Mouse (Mus musculus): ENCODE measurements around the gene Efna3.
A peak's percentile ranks its signal among the peaks of the same experiment; 100 is the strongest.

The Efna3 gene

GRCm38 (mm10) chr3:89322514-89323165, at the start of gene Efna3:
Gene Efna3 (minus strand): TSS chr3:89322965.
- DNase-seq = peak; percentile 92

GRCm38 (mm10) chr3:89367338-89367737, 44.6 kb upstream of the Efna3 start:
- DNase-seq = no peak

GRCm38 (mm10) chr3:89365486-89366414, 43.0 kb upstream of the Efna3 start:
- DNase-seq = no peak

GRCm38 (mm10) chr3:89365153-89365485, 42.4 kb upstream of the Efna3 start, which contains the start of gene Dcst1:
Gene Dcst1 (minus strand): TSS chr3:89365253.
- DNase-seq = no peak

- no peak for DNase-seq
These were observed 41.9 kb upstream of the Efna3 start for GRCm38 (mm10) chr3:89364631-89365030.

- no peak for DNase-seq
These were observed 38.9 kb upstream of the Efna3 start, which contains the start of gene Dcst2 for GRCm38 (mm10) chr3:89361675-89362074. Gene Dcst2 (plus strand): TSS chr3:89361975.

- DNase-seq = no peak
These were observed 37.5 kb upstream of the Efna3 start for GRCm38 (mm10) chr3:89360237-89360636.

GRCm38 (mm10) chr3:89359630-89360029, 36.9 kb upstream of the Efna3 start:
- DNase-seq = no peak

GRCm38 (mm10) chr3:89356029-89356428, 33.3 kb upstream of the Efna3 start:
- no peak for DNase-seq

GRCm38 (mm10) chr3:89355512-89355902, 32.7 kb upstream of the Efna3 start:
- DNase-seq = no peak

- peak; percentile 80 for DNase-seq
These were observed 32.2 kb upstream of the Efna3 start for GRCm38 (mm10) chr3:89354816-89355511.

- no peak for DNase-seq
These were observed 28.5 kb upstream of the Efna3 start for GRCm38 (mm10) chr3:89351271-89351670.

GRCm38 (mm10) chr3:89349869-89350501, 27.2 kb upstream of the Efna3 start, which contains the start of gene Adam15:
Gene Adam15 (minus strand): TSS chr3:89349996.
- DNase-seq = peak; percentile 91

- peak; percentile 40 for DNase-seq
These were observed 26.4 kb upstream of the Efna3 start for GRCm38 (mm10) chr3:89348911-89349868.

- DNase-seq = no peak
These were observed 25.2 kb upstream of the Efna3 start for GRCm38 (mm10) chr3:89347916-89348315.

- DNase-seq = no peak
These were observed 24.2 kb upstream of the Efna3 start for GRCm38 (mm10) chr3:89346815-89347540.

- DNase-seq = no peak
These were observed 20.5 kb upstream of the Efna3 start for GRCm38 (mm10) chr3:89343279-89343678.

- no peak for DNase-seq
These were observed 19.0 kb upstream of the Efna3 start for GRCm38 (mm10) chr3:89341794-89342193.

GRCm38 (mm10) chr3:89340465-89340864, 17.7 kb upstream of the Efna3 start:
- DNase-seq = peak; percentile 69

GRCm38 (mm10) chr3:89339416-89339815, 16.7 kb upstream of the Efna3 start:
- no peak for DNase-seq
